Mouse (Mus musculus): Measurements from ENCODE around the gene Dedd2. TPM values are rescaled to one million over a fixed set of nuclear protein-coding genes. Genes with fewer than 3 reads are reported as not detected.

The Dedd2 gene
- polyA plus RNA-seq (2015; fragmentation: Illumina TruSeq; extraction: RNeasy Lipid Tissue Mini Kit (QIAGEN cat#74804); ENCODE audit: insufficient read depth, low read depth, low replicate concordance): 6.1 TPM

GRCm38 (mm10) chr7:25220457-25221101, at the start of gene Dedd2:
Dedd2 (minus strand) TSS chr7:25220615.

GRCm38 (mm10) chr7:25267301-25267750, 46.9 kb upstream of the Dedd2 start, which contains the start of gene Cic:
Cic (plus strand) TSS chr7:25267704.

GRCm38 (mm10) chr7:25250141-25250972, 29.9 kb upstream of the Dedd2 start, which contains the start of gene Erf:
Erf (minus strand) TSS chr7:25250761.

DNA sequence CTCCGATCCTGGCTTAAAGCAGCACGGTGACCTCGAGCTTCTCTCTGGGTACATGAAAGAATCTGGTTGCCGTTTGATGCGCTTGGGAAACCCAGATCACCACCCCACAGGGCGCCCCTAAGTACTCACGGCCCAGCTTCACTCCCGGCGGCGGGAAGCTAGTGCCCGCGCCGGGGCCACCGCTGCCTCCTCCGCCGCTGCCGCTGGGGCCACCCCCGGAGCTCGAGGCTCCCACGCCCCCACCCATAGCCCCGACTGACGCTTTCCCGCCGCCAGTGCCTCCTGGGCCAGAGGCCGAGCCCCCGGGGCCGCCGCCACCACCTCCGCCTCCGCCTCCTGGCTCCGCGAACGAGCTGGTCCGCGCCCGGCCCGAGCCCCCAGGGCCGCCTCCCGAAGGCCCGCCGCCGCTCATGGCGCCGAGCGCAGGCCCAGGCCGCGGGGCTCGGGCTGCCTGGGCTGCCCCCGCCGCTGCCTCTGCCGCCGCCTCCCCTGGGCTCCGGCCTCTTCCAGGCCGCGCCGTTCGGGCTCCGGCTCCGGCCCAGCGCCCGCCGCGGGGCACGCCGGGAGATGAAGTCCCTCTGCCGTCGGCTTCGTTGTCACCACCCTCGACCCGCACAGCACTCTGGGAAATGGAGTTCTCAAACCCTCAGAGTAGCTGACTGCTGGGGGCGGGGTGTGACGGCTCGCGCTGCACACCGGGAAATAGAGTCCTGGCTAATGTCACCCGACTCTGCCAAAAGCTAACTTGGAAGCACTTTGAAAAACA, 17.0 kb upstream of the Dedd2 start, which contains the start of gene Gsk3a:
Gene Gsk3a, minus strand, starts transcription at position 603 of the 766 bp plus-strand sequence.

GRCm38 (mm10) chr7:25221102-25221883, 878 bp upstream of the Dedd2 start, which contains the start of gene Zfp526:
Zfp526 (plus strand) TSS chr7:25221425.

DNA sequence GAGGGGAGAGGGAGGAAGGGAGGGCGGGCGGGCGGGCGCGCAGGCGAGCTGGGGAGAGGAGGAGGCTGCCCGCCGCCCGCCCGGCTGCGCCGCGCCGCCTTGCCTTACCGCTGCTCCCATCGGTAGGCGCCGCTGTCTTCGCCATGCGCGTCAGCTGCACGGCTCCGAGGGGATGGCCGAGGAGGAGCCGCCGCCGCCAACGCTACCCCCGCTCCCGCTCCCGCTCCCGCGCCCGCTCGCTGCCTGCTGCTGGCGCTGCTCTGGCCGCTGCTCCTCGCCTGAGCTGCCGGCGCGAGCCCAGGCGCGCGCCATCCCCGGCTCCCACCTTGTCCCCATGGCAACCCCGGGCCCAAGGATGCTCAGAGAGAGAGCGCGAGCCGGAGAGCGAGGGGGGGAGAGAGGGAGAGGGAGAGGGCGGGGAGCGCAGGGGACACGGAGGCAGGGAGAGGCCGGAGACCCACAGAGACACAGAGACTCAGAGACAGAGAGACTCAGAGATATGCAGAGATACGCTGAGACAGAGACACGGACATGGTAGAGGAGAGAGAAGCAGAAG, 40.7 kb downstream of the Dedd2 start, which contains the start of gene Pou2f2:
Gene Pou2f2, minus strand, starts transcription at position 121 of the 556 bp plus-strand sequence.

Other genes with a start within 250 kb of the Dedd2 start
- gene Rabac1, start 247.9 kb downstream of the Dedd2 start, polyA plus RNA-seq (2015; fragmentation: Illumina TruSeq; extraction: RNeasy Lipid Tissue Mini Kit (QIAGEN cat#74804); ENCODE audit: insufficient read depth, low read depth, low replicate concordance): 187 TPM
- 0.50 TPM for gene Atp1a3, start 214.7 kb downstream of the Dedd2 start, polyA plus RNA-seq (2015; fragmentation: Illumina TruSeq; extraction: RNeasy Lipid Tissue Mini Kit (QIAGEN cat#74804); ENCODE audit: insufficient read depth, low read depth, low replicate concordance)
- 6.6 TPM for gene Grik5, start 148.3 kb downstream of the Dedd2 start, polyA plus RNA-seq (2015; fragmentation: Illumina TruSeq; extraction: RNeasy Lipid Tissue Mini Kit (QIAGEN cat#74804); ENCODE audit: insufficient read depth, low read depth, low replicate concordance)
- gene Zfp574, start 148.0 kb downstream of the Dedd2 start, polyA plus RNA-seq (2015; fragmentation: Illumina TruSeq; extraction: RNeasy Lipid Tissue Mini Kit (QIAGEN cat#74804); ENCODE audit: insufficient read depth, low read depth, low replicate concordance): 2.9 TPM
- gene Pou2f2, start 40.9 kb downstream of the Dedd2 start, polyA plus RNA-seq (2015; fragmentation: Illumina TruSeq; extraction: RNeasy Lipid Tissue Mini Kit (QIAGEN cat#74804); ENCODE audit: insufficient read depth, low read depth, low replicate concordance): 0.26 TPM
- 1.8 TPM for gene Zfp526, start 810 bp upstream of the Dedd2 start, polyA plus RNA-seq (2015; fragmentation: Illumina TruSeq; extraction: RNeasy Lipid Tissue Mini Kit (QIAGEN cat#74804); ENCODE audit: insufficient read depth, low read depth, low replicate concordance)
- gene Gsk3a, start 17.2 kb upstream of the Dedd2 start, polyA plus RNA-seq (2015; fragmentation: Illumina TruSeq; extraction: RNeasy Lipid Tissue Mini Kit (QIAGEN cat#74804); ENCODE audit: insufficient read depth, low read depth, low replicate concordance): 17.3 TPM
- gene Erf, start 30.1 kb upstream of the Dedd2 start, polyA plus RNA-seq (2015; fragmentation: Illumina TruSeq; extraction: RNeasy Lipid Tissue Mini Kit (QIAGEN cat#74804); ENCODE audit: insufficient read depth, low read depth, low replicate concordance): 6.1 TPM
- 36.6 TPM for gene Cic, start 47.1 kb upstream of the Dedd2 start, polyA plus RNA-seq (2015; fragmentation: Illumina TruSeq; extraction: RNeasy Lipid Tissue Mini Kit (QIAGEN cat#74804); ENCODE audit: insufficient read depth, low read depth, low replicate concordance)
- 6.7 TPM for gene Pafah1b3, start 77.4 kb upstream of the Dedd2 start, polyA plus RNA-seq (2015; fragmentation: Illumina TruSeq; extraction: RNeasy Lipid Tissue Mini Kit (QIAGEN cat#74804); ENCODE audit: insufficient read depth, low read depth, low replicate concordance)
- gene Prr19, start 80.8 kb upstream of the Dedd2 start, polyA plus RNA-seq (2015; fragmentation: Illumina TruSeq; extraction: RNeasy Lipid Tissue Mini Kit (QIAGEN cat#74804); ENCODE audit: insufficient read depth, low read depth, low replicate concordance): not detected
- gene Tmem145, start 85.5 kb upstream of the Dedd2 start, polyA plus RNA-seq (2015; fragmentation: Illumina TruSeq; extraction: RNeasy Lipid Tissue Mini Kit (QIAGEN cat#74804); ENCODE audit: insufficient read depth, low read depth, low replicate concordance): 0.72 TPM
- gene Megf8, start 96.5 kb upstream of the Dedd2 start, polyA plus RNA-seq (2015; fragmentation: Illumina TruSeq; extraction: RNeasy Lipid Tissue Mini Kit (QIAGEN cat#74804); ENCODE audit: insufficient read depth, low read depth, low replicate concordance): 9.3 TPM
- not detected for gene Cnfn, start 149.1 kb upstream of the Dedd2 start, polyA plus RNA-seq (2015; fragmentation: Illumina TruSeq; extraction: RNeasy Lipid Tissue Mini Kit (QIAGEN cat#74804); ENCODE audit: insufficient read depth, low read depth, low replicate concordance)
- 22.6 TPM for gene Lipe, start 178.1 kb upstream of the Dedd2 start, polyA plus RNA-seq (2015; fragmentation: Illumina TruSeq; extraction: RNeasy Lipid Tissue Mini Kit (QIAGEN cat#74804); ENCODE audit: insufficient read depth, low read depth, low replicate concordance)
- not detected for gene Cxcl17, start 192.3 kb upstream of the Dedd2 start, polyA plus RNA-seq (2015; fragmentation: Illumina TruSeq; extraction: RNeasy Lipid Tissue Mini Kit (QIAGEN cat#74804); ENCODE audit: insufficient read depth, low read depth, low replicate concordance)

Data from pancreas, adult 10 weeks (tissue).